Mouse (Mus musculus) right cerebral cortex, postnatal 36 days (tissue): Measurements from ENCODE around the gene Ccdc122.
A peak's percentile ranks its signal among the peaks of the same experiment; 100 is the strongest.

ENCODE experiments used
- DNase-seq, 2 experiments: peaks; one replicate each; pipeline ENCODE4 v3.0.0; 2022; ENCODE audit warnings: low spot score in 2 of 2, mixed read lengths in 1 of 2

The Ccdc122 gene

DNA sequence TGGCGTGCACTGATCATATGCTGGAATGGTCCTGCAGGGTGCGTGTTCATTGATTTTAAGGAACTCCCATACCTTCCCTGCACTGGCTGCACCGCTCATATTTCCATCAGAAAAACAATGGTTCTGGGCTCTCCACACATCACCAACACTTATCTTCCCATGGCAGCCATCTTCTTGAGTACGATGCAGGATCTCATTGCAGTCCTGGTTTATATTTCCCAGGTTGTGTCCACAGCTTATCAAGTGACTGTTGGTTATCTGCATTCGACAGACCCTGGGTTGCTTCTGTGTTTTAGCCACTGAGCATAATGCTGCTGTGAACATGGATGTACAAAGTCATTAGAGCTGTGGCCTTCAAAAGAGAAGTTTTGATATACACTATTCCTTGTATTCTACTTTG, 94.0 kb downstream of the Ccdc122 start:
- DNase-seq, result no peak

DNA sequence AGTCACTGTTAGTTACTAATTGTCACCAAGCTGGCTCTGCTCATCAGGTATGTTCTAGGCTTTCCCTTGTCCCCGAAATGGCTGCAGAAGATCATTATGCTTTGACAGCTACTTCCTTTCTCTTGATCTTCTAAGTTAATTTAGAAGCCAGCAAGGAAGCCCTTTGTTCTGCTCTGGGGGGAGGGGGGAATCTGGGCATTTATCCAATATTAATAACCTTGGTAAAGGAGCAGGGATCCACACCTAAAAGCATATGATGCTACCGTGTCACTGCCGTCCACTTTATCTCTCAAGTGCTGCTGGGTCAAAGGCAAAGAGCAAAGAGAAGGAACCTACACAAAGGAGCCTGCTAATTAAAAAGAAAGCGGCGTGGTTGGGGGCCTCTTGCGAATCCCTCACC, 100.4 kb downstream of the Ccdc122 start:
- no peak for DNase-seq

DNA sequence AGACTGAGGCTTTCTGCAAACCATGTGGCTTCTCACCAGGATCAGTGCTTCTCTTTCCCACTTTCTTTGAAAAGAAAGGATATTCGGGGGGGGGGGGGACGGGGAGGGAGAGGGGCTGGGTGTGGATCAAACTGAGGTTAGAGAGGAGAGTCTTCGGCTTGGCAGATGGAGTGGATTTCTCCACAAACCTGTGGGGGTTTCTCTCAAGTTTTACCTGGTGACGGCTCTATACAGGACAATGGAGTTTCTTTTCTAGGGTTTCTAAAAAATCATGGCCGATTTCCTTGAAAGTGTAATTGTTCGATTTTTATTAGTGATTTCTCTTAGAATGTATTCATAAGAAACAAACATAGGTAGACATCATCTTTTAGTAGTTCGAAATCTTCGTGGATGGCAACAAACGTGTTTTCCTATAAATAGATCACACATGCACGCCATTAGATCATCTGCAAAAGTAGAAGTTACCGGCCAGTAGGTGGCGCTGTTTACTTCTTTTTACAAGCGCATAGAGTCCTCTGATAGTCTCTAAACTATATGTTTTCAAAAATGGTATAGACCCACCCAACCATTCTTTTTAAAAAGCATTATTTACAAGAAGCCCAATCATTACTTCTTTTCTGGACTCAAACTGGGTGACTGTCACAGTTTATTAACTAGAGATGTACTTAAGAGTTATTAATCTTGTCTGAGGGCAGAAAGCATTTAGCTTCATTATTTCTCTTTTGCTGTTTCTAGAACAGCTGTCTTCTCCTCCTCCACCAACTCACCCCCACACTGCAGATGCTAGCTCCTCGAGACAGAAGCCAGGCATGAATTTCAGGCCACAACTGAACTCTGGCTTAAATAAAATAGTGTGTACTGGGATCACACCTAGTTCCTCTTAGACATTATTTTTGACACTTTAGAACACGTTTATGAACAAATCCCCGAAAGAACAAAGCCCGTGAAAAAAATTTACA, 105.0 kb downstream of the Ccdc122 start:
- DNase-seq, result peak; percentile 61 to 63

DNA sequence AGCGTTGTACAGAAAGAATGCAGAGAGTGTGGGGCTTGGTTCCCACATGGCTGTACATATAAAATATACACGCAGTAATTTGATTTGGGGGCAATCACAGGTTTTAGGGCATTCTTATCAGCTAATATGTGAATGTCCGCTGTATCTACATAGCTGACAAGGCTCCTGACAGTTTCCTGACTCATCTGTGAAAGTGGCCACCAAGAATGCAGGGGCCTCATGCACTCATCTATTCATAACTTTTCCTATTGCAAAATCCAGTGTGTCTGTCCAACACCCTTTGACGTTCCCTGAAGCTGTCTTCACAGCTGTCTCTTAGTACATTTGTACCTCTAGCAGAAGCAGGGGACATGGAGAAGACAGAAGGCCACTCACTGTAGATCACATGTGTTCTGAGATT, 108.5 kb downstream of the Ccdc122 start:
- DNase-seq, result no peak

DNA sequence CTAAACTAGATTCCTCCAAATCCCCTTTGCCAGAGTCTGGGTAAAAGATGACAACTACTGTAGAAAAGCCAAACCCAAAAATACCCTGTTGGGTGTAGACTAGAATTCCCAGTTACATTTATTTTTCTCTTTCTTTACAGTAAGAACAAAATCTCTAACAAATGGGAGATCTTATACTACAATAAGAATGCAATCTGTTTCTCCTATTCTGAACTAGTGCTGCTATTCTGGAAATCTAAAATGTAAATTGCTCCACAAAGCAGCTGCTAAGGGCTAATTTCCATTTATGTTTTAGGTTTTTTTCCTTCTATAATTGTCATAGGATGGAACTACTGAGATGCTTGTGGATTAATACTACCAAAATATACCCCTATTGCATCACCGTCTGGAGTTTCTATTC, 111.1 kb downstream of the Ccdc122 start:
- DNase-seq, result no peak

DNA sequence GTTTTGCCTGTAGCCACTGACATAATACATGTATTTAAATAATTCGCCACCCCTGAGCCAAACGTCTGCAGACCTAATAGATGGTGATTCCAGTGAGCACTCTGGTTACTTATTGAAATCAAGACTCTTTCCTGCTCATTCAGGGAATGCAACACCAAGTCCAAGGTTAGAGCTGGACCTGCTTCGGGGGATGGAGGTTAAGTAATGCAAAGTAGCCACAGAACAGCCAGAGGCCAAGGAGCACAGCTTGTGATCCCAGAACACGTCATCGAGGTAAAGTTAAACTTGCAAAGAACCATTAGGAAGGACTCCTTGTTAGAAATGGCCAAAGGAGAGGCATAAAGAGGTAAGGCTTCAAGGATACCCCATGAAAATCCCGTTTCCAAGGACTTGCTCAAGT, 114.0 kb downstream of the Ccdc122 start:
- no peak for DNase-seq

DNA sequence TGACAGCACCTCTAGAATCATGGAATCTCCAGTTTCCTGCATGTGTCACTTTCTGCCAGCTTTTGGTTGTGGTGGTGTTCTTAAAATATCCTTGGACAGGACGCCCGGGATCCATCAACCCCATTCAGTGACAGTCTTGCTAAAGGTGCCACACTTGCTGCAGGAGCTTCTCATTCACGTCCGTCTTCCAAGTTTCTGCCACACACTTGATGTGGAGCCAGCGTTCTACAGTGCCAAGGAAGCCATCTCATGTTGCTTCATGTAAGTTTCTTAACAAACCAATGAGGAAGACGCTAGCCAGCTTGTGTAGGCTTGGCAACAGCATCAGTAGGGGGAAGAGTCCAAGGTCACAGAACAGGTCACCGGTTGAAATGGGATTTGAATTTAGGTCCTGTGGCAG, 114.9 kb downstream of the Ccdc122 start:
- DNase-seq, result no peak

DNA sequence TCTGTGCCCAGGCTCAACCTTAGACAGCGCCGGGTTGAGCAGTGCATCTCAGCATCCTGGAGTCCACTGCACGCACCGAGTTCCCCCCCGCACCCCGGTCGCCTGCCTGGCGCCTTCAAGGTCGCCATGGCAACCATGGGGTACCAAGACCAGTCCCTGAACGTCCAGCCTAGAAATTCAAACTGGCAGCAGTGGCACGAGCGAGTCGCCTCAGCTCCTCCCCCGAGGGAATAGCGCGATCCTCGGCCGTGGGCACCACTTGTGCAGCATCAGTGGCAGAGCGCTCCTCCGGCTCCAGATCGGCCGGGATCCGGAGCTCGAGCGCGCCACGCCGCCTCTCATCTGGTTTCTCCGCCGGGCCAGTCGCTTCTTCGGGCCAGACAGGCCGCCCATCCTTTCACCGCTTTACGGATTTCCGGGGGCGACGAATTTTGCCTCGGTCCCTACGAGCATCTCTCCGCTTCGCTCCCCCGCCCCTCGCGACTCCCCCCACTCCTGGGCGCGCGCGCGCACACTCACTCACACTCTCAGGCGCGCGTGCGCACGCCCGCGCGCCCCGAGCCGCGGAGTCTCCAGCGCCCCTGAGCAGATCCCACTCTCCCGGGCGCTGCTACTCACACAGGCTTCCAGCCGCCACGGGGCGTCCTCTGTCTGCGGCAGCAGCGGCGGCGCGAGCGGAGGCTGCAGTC, 119.8 kb downstream of the Ccdc122 start, which contains the start of gene Enox1:
Gene Enox1, plus strand, starts transcription at position 542 of the 689 bp plus-strand sequence.
- peak; percentile 76 to 78 for DNase-seq

DNA sequence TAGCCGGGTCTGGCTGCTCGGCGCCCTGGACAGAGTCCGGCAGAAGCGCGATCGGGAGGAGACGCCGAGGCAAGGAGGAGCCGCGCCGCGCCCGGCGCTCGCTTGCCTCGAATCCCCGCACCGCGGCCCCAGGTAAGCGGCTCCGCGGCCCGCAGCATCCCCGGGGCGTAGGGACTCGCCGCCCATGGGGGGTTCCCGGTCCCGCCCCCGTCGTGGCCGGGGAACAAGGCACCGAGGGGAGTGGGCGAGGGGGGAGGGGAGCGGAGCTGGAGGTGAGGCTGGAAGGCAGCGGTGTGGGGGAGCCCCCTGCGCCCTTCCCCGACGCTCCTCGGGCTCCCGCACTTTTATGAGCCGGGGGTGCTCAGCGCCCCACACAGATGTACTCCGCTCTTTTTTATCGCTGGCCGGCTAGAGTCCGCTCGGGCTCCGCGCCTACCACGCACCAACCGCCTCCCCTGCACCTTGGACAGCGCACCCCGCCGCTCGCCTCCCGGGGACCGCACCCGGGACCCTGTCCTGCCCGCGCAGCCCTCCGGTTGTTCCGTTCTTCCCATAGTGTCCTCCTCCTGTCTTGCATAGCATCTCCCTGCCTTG, 120.4 kb downstream of the Ccdc122 start:
- DNase-seq, result no peak

DNA sequence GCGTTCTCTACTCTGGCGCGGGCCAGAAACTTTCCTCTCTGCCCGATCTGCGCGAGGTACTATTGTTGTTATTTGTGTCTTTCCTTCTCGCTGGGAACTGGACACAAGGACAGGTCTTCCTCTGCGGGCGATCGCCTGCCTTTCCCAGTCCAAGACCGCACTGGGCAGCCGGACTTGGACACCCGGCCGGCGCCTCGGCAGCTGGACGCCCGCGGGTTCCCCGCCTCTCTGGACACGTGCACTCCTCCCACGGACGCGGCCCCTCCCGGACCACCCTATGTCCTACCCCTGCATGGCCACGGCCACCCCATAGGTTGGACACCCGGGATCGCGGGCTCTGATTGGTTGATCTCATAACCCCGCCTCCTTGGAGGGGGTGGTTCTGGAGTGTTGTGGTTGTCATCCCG, 120.9 kb downstream of the Ccdc122 start:
- DNase-seq, result peak; percentile 84 to 87

DNA sequence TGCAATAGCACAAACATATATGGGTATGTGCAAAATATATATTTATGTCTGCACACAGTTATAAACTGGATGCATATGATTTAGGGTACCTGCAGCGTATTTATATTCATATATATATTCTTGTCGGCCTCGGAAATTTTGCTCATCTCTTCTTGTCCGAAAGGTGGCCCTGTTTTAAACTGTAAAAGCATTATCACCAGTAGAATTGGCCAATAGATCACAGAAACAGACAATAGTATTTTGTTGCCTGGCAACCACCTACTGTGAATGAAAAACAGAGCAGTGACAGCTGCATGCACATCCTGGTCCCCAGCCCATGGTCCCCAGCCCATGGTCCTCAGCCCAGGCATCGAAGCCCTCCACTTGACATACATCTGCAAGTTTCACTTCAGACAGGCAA, 122.8 kb downstream of the Ccdc122 start:
- DNase-seq, result no peak
